Mouse (Mus musculus) midbrain, embryonic 10.5 days (tissue): ENCODE data around the gene Chek2. TPM values are rescaled to one million over a fixed set of nuclear protein-coding genes. Genes with fewer than 3 reads are reported as not detected.
"Not testable (repeated sequence)": the region's sequence is repeated elsewhere in the genome, so short reads cannot be mapped to it uniquely, and the experiment has no call there.

Source experiments
- DNase-seq: peaks from one replicate; pipeline ENCODE4 v3.0.0-alpha.2; 2017; ENCODE audit warnings: low spot score
- H3K27ac ChIP-seq: fragments of 300-500 bp; sonication (generic); replicated peaks from 2 replicates; pipeline ENCODE4 v1.5.1; 2016; ENCODE audit warnings: mild to moderate bottlenecking
- H3K27me3 ChIP-seq: fragments of 300-500 bp; sonication (generic); 2 replicates; pipeline ENCODE4 v1.6.1; 2016; ENCODE audit warnings: low read depth, mild to moderate bottlenecking; ENCODE audit not compliant: poor library complexity, severe bottlenecking
- H3K36me3 ChIP-seq: fragments of 300-500 bp; sonication (generic); 2 replicates; pipeline ENCODE4 v1.6.1; 2016; ENCODE audit warnings: mild to moderate bottlenecking, moderate library complexity
- H3K4me1 ChIP-seq: fragments of 300-500 bp; sonication (generic); 2 replicates; pipeline ENCODE4 v1.6.1; 2016
- H3K4me3 ChIP-seq: fragments of 300-500 bp; sonication (generic); 2 replicates; pipeline ENCODE4 v1.5.1; 2016; ENCODE audit warnings: mild to moderate bottlenecking, moderate library complexity
- H3K9me3 ChIP-seq: fragments of 300-500 bp; sonication (generic); replicated peaks from 2 replicates; pipeline ENCODE4 v1.6.1; 2016; ENCODE audit warnings: mild to moderate bottlenecking
- WGBS: fragments of 180-500 bp; shearing (Covaris S2); methylation state at CpG from one replicate; pipeline ENCODE4 v1.1.7; 2016; 5-methylcytosine and 5-hydroxymethylcytosine counted together
- polyA plus RNA-seq: library from polyadenylated mRNA; unstranded; fragments of >200 nt; fragmentation: Nextera tagmentation; extraction: Ambion mirVana; gene quantifications from 2 replicates; pipeline ENCODE4 v1.2.1, GENCODE M21; 2016

Gene Chek2
- polyA plus RNA-seq, 1 experiment from 2014 or later = 44.3 TPM

GRCm38 (mm10) chr5:110809667-110810325 lies 30.0 kb upstream of the Chek2 start, which contains the start of gene Ulk1:
TSS of gene Ulk1 (minus strand) at chr5:110810097.
- no peaks in the 10 kb centered on the region for H3K9me3 ChIP-seq
- peaks cover 31% of the 10 kb centered on the region for H3K36me3 ChIP-seq
- peaks cover 38% of the 10 kb centered on the region for H3K4me1 ChIP-seq
- WGBS = under 1% methylated on average over 80 of the region's 80 CpGs
- peak within 1 kb of the TSS; percentile 97 for H3K27ac ChIP-seq
- peak within 1 kb of the TSS; percentile 95 for H3K4me3 ChIP-seq
- peak; percentile 99 for DNase-seq
- H3K27me3 ChIP-seq = no peaks in the 10 kb centered on the region

DNA sequence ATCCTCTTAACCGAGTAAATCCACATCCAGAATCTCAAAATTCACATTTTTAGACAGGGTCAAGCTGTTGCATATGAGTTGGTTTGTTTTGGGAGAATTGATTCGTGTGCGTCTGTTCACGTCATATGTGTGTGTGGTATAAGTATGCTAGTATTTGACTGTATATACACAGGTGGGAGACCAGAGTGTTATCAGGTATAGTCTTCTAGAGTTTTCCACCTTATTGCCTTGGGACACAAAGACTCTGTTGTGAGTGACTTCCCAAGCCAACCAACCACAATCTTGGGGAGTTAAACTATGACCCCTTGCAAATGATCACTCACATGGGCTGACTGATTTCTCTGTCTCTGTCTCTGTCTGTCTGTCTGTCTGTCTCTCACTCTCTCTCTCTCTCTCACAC lies 15.4 kb upstream of the Chek2 start:
- no peaks in the 10 kb centered on the region for H3K27me3 ChIP-seq
- no peaks in the 10 kb centered on the region for H3K36me3 ChIP-seq
- H3K4me1 ChIP-seq = no peaks in the 10 kb centered on the region
- no peaks in the 10 kb centered on the region for H3K9me3 ChIP-seq
- no peak overlapping the region for H3K4me3 ChIP-seq
- WGBS = 90% methylated on average over 4 of the region's 4 CpGs
- DNase-seq = no peak
- no peak overlapping the region for H3K27ac ChIP-seq

- H3K4me1 ChIP-seq = no peaks in the 10 kb centered on the region
- H3K4me3 ChIP-seq = no peak overlapping the region
- DNase-seq = no peak
- no peaks in the 10 kb centered on the region for H3K36me3 ChIP-seq
- H3K9me3 ChIP-seq = no peaks in the 10 kb centered on the region
- no peaks in the 10 kb centered on the region for H3K27me3 ChIP-seq
- H3K27ac ChIP-seq = no peak overlapping the region
- 94% methylated on average over 8 of the region's 8 CpGs for WGBS
Measured at GRCm38 (mm10) chr5:110826781-110827495, 12.8 kb upstream of the Chek2 start.

DNA sequence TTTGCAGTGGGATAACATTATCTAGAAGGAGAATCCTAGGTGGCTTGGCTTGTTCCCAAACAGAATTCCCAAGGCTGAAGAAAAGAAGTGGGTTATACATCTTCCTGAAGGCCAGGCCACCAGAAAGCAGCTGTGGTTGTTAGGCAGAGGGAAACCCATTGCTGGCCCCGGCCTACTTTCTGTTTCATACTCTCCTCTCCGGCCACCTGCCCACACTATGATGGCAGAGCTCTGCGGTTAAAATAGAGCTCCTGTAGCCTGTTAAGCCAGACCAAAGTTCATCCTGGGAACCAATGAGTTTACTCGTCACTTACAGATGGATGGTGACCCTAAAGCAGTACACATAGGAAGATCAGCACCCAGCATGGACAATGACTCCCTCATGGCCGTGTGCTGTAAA lies 12.2 kb upstream of the Chek2 start:
- Histone ChIP-seq H3K27me3 (no peaks in the 10 kb centered on the region), H3K9me3 (no peaks in the 10 kb centered on the region), H3K27ac (no peak overlapping the region), H3K4me3 (no peak overlapping the region), H3K4me1 (no peaks in the 10 kb centered on the region), H3K36me3 (no peaks in the 10 kb centered on the region)
- WGBS = 94% methylated on average over 5 of the region's 5 CpGs
- no peak for DNase-seq

- no peaks in the 10 kb centered on the region for H3K4me1 ChIP-seq
- no peaks in the 10 kb centered on the region for H3K9me3 ChIP-seq
- WGBS = 88% methylated on average over 5 of the region's 5 CpGs
- H3K36me3 ChIP-seq = peaks cover 5% of the 10 kb centered on the region; the same call in 1 of the 2 replicates
- no peak overlapping the region for H3K4me3 ChIP-seq
- DNase-seq = no peak
- no peak overlapping the region for H3K27ac ChIP-seq
- no peaks in the 10 kb centered on the region for H3K27me3 ChIP-seq
Measured at GRCm38 (mm10) chr5:110831036-110831720, 8.6 kb upstream of the Chek2 start.

DNA sequence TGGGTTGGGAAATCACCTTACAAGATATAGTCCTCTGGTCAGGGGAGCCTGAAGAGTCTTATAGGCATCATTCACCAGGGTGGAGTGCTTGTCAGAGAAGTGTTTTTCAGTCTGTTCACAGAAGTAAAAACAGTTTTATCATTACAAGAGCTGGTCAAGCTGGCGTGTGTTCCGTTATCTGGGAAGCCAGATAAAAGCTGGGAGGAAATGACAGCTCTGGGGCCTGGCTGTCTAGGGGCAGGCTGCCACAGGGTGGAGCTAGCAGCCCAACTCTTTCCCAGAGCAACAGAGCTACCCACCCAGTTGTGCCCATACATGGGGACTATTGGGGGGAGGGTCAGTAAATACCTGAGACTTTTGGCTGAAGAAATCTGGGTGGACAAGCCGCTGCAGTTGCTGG lies 3.8 kb upstream of the Chek2 start:
- DNase-seq = peak; percentile 33
- no peak overlapping the region for H3K4me3 ChIP-seq
- no peaks in the 10 kb centered on the region for H3K9me3 ChIP-seq
- no peak overlapping the region for H3K27ac ChIP-seq
- no peaks in the 10 kb centered on the region for H3K27me3 ChIP-seq
- peaks cover 15% of the 10 kb centered on the region for H3K4me1 ChIP-seq
- H3K36me3 ChIP-seq = peaks cover 5% of the 10 kb centered on the region; the same call in 1 of the 2 replicates
- WGBS = 38% methylated on average over 3 of the region's 3 CpGs

DNA sequence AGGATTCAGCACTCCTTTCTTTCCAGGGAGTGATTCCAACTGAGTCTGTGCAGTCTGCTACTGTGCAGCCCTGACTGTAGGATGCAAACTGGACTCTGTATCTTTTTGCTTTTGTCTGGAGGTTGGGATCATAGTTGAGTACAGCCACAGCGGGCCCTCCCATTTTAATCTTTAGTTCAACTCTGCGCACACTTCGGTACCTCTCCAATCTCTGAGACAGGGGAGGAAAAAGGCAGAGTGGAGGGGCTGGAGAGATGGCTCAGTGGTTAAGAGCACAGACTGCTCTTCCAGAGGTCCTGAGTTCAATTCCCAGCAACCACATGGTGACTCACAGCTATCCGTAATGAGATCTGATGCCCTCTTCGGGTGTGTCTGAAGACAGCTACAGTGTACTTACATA lies 1.8 kb upstream of the Chek2 start:
- H3K27ac ChIP-seq, H3K4me3 ChIP-seq, H3K9me3 ChIP-seq, DNase-seq, H3K27me3 ChIP-seq: not testable (repeated sequence)
- peaks cover 25% of the 10 kb centered on the region for H3K36me3 ChIP-seq
- WGBS = 91% methylated on average over 5 of the region's 5 CpGs
- H3K4me1 ChIP-seq = peaks cover 19% of the 10 kb centered on the region

DNA sequence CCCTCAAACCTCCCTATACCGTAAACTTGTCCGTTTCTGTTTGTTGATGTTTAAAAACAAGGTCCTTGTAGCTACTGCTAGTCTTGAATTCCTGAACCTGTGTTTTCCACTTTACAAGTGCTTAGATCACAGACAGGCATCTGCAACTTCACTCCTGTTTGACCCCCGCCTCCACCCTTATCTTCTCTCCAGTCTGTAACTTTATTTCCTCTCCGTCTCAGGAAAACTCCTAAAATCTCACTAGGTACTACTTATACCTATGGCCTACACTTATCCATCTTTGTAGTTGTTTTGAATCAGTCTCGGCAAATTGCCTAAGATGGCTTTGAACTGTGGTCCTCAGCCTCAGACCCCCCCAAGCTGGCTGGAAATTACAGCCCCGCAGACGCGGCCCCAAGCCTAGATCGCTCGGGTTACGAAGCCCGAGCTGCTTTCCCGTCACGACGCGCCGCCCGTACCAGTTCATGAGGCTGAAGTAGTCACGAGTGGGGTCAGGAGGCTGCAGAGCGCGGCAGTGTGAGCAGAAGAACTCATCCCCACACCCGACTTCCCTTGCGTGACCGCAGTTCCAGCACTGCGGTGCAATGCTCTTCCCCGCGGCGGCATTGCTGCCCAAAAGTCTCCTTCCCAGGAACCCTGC lies 621 bp upstream of the Chek2 start:
- Histone ChIP-seq H3K36me3 (peaks cover 32% of the 10 kb centered on the region), H3K4me3 (peak overlapping the region; percentile 72), H3K27me3 (no peaks in the 10 kb centered on the region), H3K27ac (peak overlapping the region; percentile 87), H3K9me3 (no peaks in the 10 kb centered on the region), H3K4me1 (peaks cover 19% of the 10 kb centered on the region)
- whole genome bisulfite sequencing = 8% methylated on average over 28 of the region's 28 CpGs
- no peak for DNase-seq

DNA sequence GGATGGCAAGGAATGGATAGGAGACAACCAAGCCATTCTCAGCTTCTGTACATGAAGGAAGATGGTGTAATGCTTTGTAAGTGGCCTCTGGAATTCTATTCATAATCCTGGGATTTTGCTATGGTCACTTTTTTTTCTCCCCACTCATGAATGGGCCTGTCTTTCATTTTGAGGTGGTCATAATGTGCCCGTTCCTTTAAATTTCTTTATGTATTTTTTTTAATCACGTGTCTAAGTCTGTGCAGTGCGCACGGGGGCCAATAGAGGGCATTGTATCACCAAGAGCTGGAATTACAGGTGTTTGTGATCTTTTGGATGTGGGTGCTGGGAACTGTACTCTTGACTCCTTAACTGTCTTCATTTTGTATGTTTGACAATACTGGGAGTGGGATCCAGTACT lies 686 bp downstream of the Chek2 start:
- peak; percentile 35 for DNase-seq
- peak overlapping the region; percentile 72 for H3K4me3 ChIP-seq
- 7% methylated on average over 4 of the region's 4 CpGs for WGBS
- H3K27me3 ChIP-seq = no peaks in the 10 kb centered on the region
- H3K4me1 ChIP-seq = peaks cover 19% of the 10 kb centered on the region
- peaks cover 45% of the 10 kb centered on the region for H3K36me3 ChIP-seq
- H3K9me3 ChIP-seq = no peaks in the 10 kb centered on the region
- peak overlapping the region; percentile 90 for H3K27ac ChIP-seq

GRCm38 (mm10) chr5:110841046-110841862 lies 1.5 kb downstream of the Chek2 start:
- Histone ChIP-seq H3K27me3 (no peaks in the 10 kb centered on the region), H3K9me3 (no peaks in the 10 kb centered on the region), H3K4me3 (peak overlapping the region; percentile 72), H3K4me1 (peaks cover 19% of the 10 kb centered on the region), H3K36me3 (peaks cover 53% of the 10 kb centered on the region), H3K27ac (0 out of 2 replicates have a peak overlapping the region, but pooled peaks have one; percentile 23)
- WGBS = 91% methylated on average over 14 of the region's 14 CpGs
- no peak for DNase-seq

- WGBS = 82% methylated on average over 1 of the region's 1 CpGs
- DNase-seq = no peak
- peaks cover 92% of the 10 kb centered on the region for H3K36me3 ChIP-seq
Measured at GRCm38 (mm10) chr5:110852990-110853389, 13.2 kb downstream of the Chek2 start.

GRCm38 (mm10) chr5:110857091-110857490 lies 17.3 kb downstream of the Chek2 start:
- H3K4me1 ChIP-seq = peaks cover 3% of the 10 kb centered on the region; the same call in 1 of the 2 replicates
- H3K9me3 ChIP-seq = no peaks in the 10 kb centered on the region
- DNase-seq = no peak
- no peaks in the 10 kb centered on the region for H3K27me3 ChIP-seq
- WGBS = 87% methylated on average over 5 of the region's 5 CpGs
- H3K36me3 ChIP-seq = peaks cover 91% of the 10 kb centered on the region
- H3K27ac ChIP-seq = no peak overlapping the region
- no peak overlapping the region for H3K4me3 ChIP-seq

More at GRCm38 (mm10) chr5:110852990-110853389, 13.2 kb downstream of the Chek2 start:
- Histone ChIP-seq H3K4me3 (no peak overlapping the region), H3K9me3 (no peaks in the 10 kb centered on the region), H3K27me3 (no peaks in the 10 kb centered on the region), H3K4me1 (no peaks in the 10 kb centered on the region), H3K27ac (no peak overlapping the region)
